Mouse (Mus musculus) lung, embryonic 14.5 days (tissue): ENCODE results near the gene Selenos. TPM values are rescaled to one million over a fixed set of nuclear protein-coding genes. Genes with fewer than 3 reads are reported as not detected.

Source experiments
- ATAC-seq: fragments of 200-750 bp; cut with Nextera tagmentation; 2 replicates; pipeline ENCODE4 v1.8.0; 2017; ENCODE audit warnings: mild to moderate bottlenecking, moderate TSS enrichment, moderate library complexity; ENCODE audit not compliant: insufficient read depth
- DNase-seq: peaks from one replicate; pipeline ENCODE4 v3.0.0-alpha.2; 2015
- H3K27ac ChIP-seq: fragments of 300-500 bp; sonication (generic); 2 replicates; pipeline ENCODE4 v1.5.1; 2014; ENCODE audit warnings: low read depth, mild to moderate bottlenecking, moderate library complexity
- H3K27me3 ChIP-seq: fragments of 300-500 bp; sonication (generic); 2 replicates; pipeline ENCODE4 v1.6.1; 2014; ENCODE audit warnings: low read length, control low read depth; ENCODE audit not compliant: insufficient read depth
- H3K36me3 ChIP-seq: fragments of 300-500 bp; sonication (generic); 2 replicates; pipeline ENCODE4 v1.6.1; 2014; ENCODE audit warnings: control low read depth; ENCODE audit not compliant: insufficient read depth
- H3K4me1 ChIP-seq: fragments of 300-500 bp; sonication (generic); 2 replicates; pipeline ENCODE4 v1.6.1; 2014; ENCODE audit warnings: antibody characterized with exemption, control low read depth; ENCODE audit not compliant: insufficient read depth
- H3K4me2 ChIP-seq: fragments of 300-500 bp; sonication (generic); 2 replicates; pipeline ENCODE4 v1.6.1; 2014; ENCODE audit warnings: mild to moderate bottlenecking
- H3K4me3 ChIP-seq: fragments of 300-500 bp; sonication (generic); 2 replicates; pipeline ENCODE4 v1.5.1; 2014; ENCODE audit warnings: low read depth, low read length
- H3K9ac ChIP-seq: fragments of 300-500 bp; sonication (generic); 2 replicates; pipeline ENCODE4 v1.6.1; 2014
- H3K9me3 ChIP-seq: fragments of 300-500 bp; sonication (generic); 2 replicates; pipeline ENCODE4 v1.6.1; 2016; ENCODE audit warnings: low read depth, low read length, control low read depth
- CTCF ChIP-seq: IDR thresholded peaks from 2 replicates; pipeline ENCODE4 v1.5.1; 2016; ENCODE audit warnings: antibody characterized with exemption, low read depth
- WGBS: fragments of 180-500 bp; shearing (Covaris S2); extraction: QIAGEN DNeasy Blood & Tissue Kit; methylation state at CpG from one replicate; pipeline ENCODE4 v1.1.7; 2014; 5-methylcytosine and 5-hydroxymethylcytosine counted together
- polyA plus RNA-seq: library from polyadenylated mRNA; unstranded; fragments of >200 nt; fragmentation: Nextera tagmentation; extraction: Ambion mirVana; gene quantifications from 2 replicates; pipeline ENCODE4 v1.2.1, GENCODE M21; 2014

Selenos gene
- polyA plus RNA-seq, 1 experiment from 2014 or later = 95.3 TPM

GRCm38 (mm10) chr7:66087652-66088051 is 8.2 kb downstream of the Selenos start:
- ATAC-seq (no peak), DNase-seq (no peak)
- Histone ChIP-seq H3K27me3 (no peaks in the 10 kb centered on the region), H3K4me1 (no peaks in the 10 kb centered on the region), H3K4me2 (no peak overlapping the region), H3K9ac (no peak overlapping the region), H3K4me3 (no peak overlapping the region), H3K9me3 (no peaks in the 10 kb centered on the region), H3K36me3 (peaks cover 99% of the 10 kb centered on the region), H3K27ac (no peak overlapping the region)
- TF ChIP-seq CTCF = no peak
- WGBS = 90% methylated on average over 4 of the region's 4 CpGs

- no peak for TF ChIP-seq CTCF
- H3K27me3 ChIP-seq = no peaks in the 10 kb centered on the region
- H3K36me3 ChIP-seq = peaks cover 96% of the 10 kb centered on the region
- 88% methylated on average over 2 of the region's 2 CpGs for WGBS
- no peak overlapping the region for H3K9ac ChIP-seq
- H3K9me3 ChIP-seq = no peaks in the 10 kb centered on the region
- H3K4me1 ChIP-seq = no peaks in the 10 kb centered on the region
- DNase-seq = no peak
- H3K27ac ChIP-seq = no peak overlapping the region
- no peak for ATAC-seq
- no peak overlapping the region for H3K4me3 ChIP-seq
- H3K4me2 ChIP-seq = no peak overlapping the region
Measured at GRCm38 (mm10) chr7:66088077-66088476, 8.6 kb downstream of the Selenos start.

DNA sequence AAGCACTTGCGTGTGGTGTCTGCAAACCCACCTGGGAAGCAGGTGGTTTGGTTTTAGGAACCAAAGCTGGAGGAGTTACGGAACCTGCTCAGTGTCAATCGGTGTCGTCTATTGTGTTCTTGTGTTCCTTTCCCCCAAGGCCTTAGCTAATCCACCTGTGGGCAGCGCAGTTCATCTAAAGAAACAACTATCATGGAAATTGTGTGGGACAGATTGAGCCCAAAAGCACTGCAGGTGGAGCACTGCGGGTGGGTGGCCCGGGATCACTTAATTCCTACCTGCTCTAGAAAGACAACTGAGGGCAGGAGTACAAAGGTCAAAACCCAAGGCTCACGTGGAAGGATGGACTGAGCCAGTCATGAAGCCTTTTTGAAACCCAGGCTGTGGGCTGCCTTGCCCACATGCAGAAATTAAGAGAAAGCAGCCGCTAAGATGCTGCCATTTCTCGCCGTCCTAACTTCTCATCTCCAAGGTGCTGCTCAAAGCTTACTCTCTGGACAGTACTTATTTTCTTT is 11.3 kb downstream of the Selenos start:
- Histone ChIP-seq H3K27me3 (no peaks in the 10 kb centered on the region), H3K9ac (no peak overlapping the region), H3K36me3 (peaks cover 69% of the 10 kb centered on the region), H3K9me3 (no peaks in the 10 kb centered on the region), H3K27ac (no peak overlapping the region), H3K4me1 (no peaks in the 10 kb centered on the region), H3K4me3 (no peak overlapping the region), H3K4me2 (no peak overlapping the region)
- 84% methylated on average over 11 of the region's 11 CpGs for WGBS
- no peak for ATAC-seq
- no peak for TF ChIP-seq CTCF
- DNase-seq = no peak

- Histone ChIP-seq H3K27me3 (no peaks in the 10 kb centered on the region), H3K36me3 (peaks cover 61% of the 10 kb centered on the region), H3K9me3 (no peaks in the 10 kb centered on the region), H3K9ac (no peak overlapping the region), H3K4me3 (no peak overlapping the region), H3K4me1 (no peaks in the 10 kb centered on the region), H3K4me2 (no peak overlapping the region), H3K27ac (no peak overlapping the region)
- no peak for DNase-seq
- no peak for ATAC-seq
- TF ChIP-seq CTCF = no peak
- WGBS = 84% methylated on average over 7 of the region's 7 CpGs
Measured at GRCm38 (mm10) chr7:66091553-66091952, 12.1 kb downstream of the Selenos start.

DNA sequence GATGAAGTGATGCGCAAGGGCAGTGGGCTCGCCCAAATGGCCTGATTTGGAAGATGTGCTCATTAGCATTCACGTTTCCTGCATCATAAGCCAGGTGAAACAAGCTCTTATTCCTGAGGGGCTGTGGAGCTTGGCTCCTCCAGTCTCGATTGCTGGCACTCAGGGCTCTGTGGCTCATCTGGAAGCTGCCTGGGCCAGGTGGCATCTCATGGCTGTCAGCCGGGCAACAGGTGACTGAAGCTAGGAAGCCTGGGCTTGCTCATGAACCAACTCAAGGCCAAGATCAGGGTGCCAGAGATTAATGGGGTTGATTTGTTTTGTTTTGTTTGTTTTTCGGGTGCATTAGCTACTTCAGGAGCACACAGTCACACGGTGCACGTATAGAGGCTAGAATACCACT is 13.2 kb downstream of the Selenos start:
- ATAC-seq = no peak
- H3K36me3 ChIP-seq = peaks cover 50% of the 10 kb centered on the region
- no peaks in the 10 kb centered on the region for H3K4me1 ChIP-seq
- TF ChIP-seq CTCF = no peak
- H3K4me3 ChIP-seq = no peak overlapping the region
- H3K9ac ChIP-seq = no peak overlapping the region
- no peaks in the 10 kb centered on the region for H3K9me3 ChIP-seq
- 84% methylated on average over 8 of the region's 8 CpGs for WGBS
- H3K4me2 ChIP-seq = no peak overlapping the region
- H3K27me3 ChIP-seq = no peaks in the 10 kb centered on the region
- no peak overlapping the region for H3K27ac ChIP-seq
- no peak for DNase-seq

GRCm38 (mm10) chr7:66094141-66094540 is 14.7 kb downstream of the Selenos start:
- H3K4me1 ChIP-seq = no peaks in the 10 kb centered on the region
- WGBS = 60% methylated on average over 5 of the region's 5 CpGs
- ATAC-seq = no peak

GRCm38 (mm10) chr7:66098803-66099202 is 19.4 kb downstream of the Selenos start:
- H3K4me2 ChIP-seq = no peak overlapping the region
- H3K4me1 ChIP-seq = no peaks in the 10 kb centered on the region
- ATAC-seq (no peak), DNase-seq (no peak)
- H3K27ac ChIP-seq = no peak overlapping the region
- H3K9ac ChIP-seq = no peak overlapping the region
- no peaks in the 10 kb centered on the region for H3K9me3 ChIP-seq
- no peak overlapping the region for H3K4me3 ChIP-seq
- no peaks in the 10 kb centered on the region for H3K36me3 ChIP-seq
- H3K27me3 ChIP-seq = no peaks in the 10 kb centered on the region
- 70% methylated on average over 7 of the region's 7 CpGs for WGBS
- TF ChIP-seq CTCF = no peak

More at GRCm38 (mm10) chr7:66094141-66094540, 14.7 kb downstream of the Selenos start:
- TF ChIP-seq CTCF = no peak
- Histone ChIP-seq H3K4me3 (no peak overlapping the region), H3K27ac (no peak overlapping the region), H3K36me3 (peaks cover 35% of the 10 kb centered on the region), H3K9ac (no peak overlapping the region), H3K27me3 (no peaks in the 10 kb centered on the region), H3K9me3 (no peaks in the 10 kb centered on the region), H3K4me2 (no peak overlapping the region)
- DNase-seq = no peak

DNA sequence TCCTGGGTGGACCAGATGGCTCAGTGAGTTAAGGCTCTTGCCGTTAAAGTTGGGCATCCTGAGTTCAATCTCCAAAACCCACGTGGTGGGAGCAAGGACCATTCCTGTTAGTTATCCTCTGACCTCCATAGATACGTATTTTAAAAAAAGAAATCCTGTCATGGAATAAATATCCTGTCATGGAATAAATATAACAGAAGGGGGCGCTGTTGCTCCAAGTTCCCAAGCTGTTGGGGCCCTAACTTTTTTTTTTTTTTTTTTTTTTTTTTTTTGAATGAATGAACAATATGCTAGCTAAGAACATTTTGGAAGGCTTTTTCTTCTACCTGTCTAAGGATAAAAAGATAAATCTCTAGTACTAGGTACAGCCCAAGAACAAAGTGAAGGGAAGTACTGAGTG is 22.4 kb downstream of the Selenos start:
- no peaks in the 10 kb centered on the region for H3K36me3 ChIP-seq
- 0 out of 2 replicates have a peak, but pooled peaks cover 10% of the 10 kb centered on the region for H3K4me1 ChIP-seq
- H3K4me3 ChIP-seq = no peak overlapping the region
- peak; percentile 73 for TF ChIP-seq CTCF
- H3K27ac ChIP-seq = no peak overlapping the region
- WGBS = 3% methylated on average over 4 of the region's 4 CpGs
- no peaks in the 10 kb centered on the region for H3K27me3 ChIP-seq
- H3K9ac ChIP-seq = no peak overlapping the region
- ATAC-seq (no peak), DNase-seq (peak; percentile 86)
- H3K9me3 ChIP-seq = no peaks in the 10 kb centered on the region
- H3K4me2 ChIP-seq = no peak overlapping the region
